Mouse (Mus musculus) brain, adult 2 months (tissue): Measurements from ENCODE around the gene Mta3.

ENCODE experiments used
- DNase-seq: peaks from one replicate; pipeline ENCODE4 v3.0.0; 2011; ENCODE audit warnings: low read depth, low spot score

Gene Mta3

GRCm38 (mm10) chr17:83758096-83758495 lies 52.1 kb downstream of the Mta3 start:
- DNase-seq, result peak; percentile 24

GRCm38 (mm10) chr17:83759547-83759946 lies 53.6 kb downstream of the Mta3 start:
- peak; percentile 79 for DNase-seq

- no peak for DNase-seq
These were observed 58.6 kb downstream of the Mta3 start for GRCm38 (mm10) chr17:83764538-83764937.

- DNase-seq, result no peak
These were observed 61.1 kb downstream of the Mta3 start for GRCm38 (mm10) chr17:83767064-83767463.

GRCm38 (mm10) chr17:83768309-83768708 lies 62.3 kb downstream of the Mta3 start:
- DNase-seq, result no peak

GRCm38 (mm10) chr17:83770371-83770770 lies 64.4 kb downstream of the Mta3 start:
- no peak for DNase-seq

GRCm38 (mm10) chr17:83770931-83771330 lies 65.0 kb downstream of the Mta3 start:
- DNase-seq, result no peak

GRCm38 (mm10) chr17:83772110-83772509 lies 66.1 kb downstream of the Mta3 start:
- DNase-seq, result peak; percentile 28

- DNase-seq, result peak; percentile 24
These were observed 66.7 kb downstream of the Mta3 start for GRCm38 (mm10) chr17:83772711-83773110.

GRCm38 (mm10) chr17:83776965-83777364 lies 71.0 kb downstream of the Mta3 start:
- no peak for DNase-seq

GRCm38 (mm10) chr17:83777462-83778051 lies 71.6 kb downstream of the Mta3 start:
- no peak for DNase-seq

- DNase-seq, result no peak
These were observed 74.3 kb downstream of the Mta3 start for GRCm38 (mm10) chr17:83780228-83780627.

GRCm38 (mm10) chr17:83782740-83783139 lies 76.8 kb downstream of the Mta3 start:
- DNase-seq, result peak; percentile 92

GRCm38 (mm10) chr17:83786418-83786817 lies 80.5 kb downstream of the Mta3 start:
- no peak for DNase-seq

- DNase-seq, result no peak
These were observed 84.2 kb downstream of the Mta3 start for GRCm38 (mm10) chr17:83790158-83790557.

- no peak for DNase-seq
These were observed 86.4 kb downstream of the Mta3 start for GRCm38 (mm10) chr17:83792388-83792787.

GRCm38 (mm10) chr17:83795121-83795520 lies 89.2 kb downstream of the Mta3 start:
- DNase-seq, result no peak

- DNase-seq, result no peak
These were observed 93.6 kb downstream of the Mta3 start for GRCm38 (mm10) chr17:83799506-83800050.

- peak; percentile 22 for DNase-seq
These were observed 98.0 kb downstream of the Mta3 start for GRCm38 (mm10) chr17:83803987-83804386.

- DNase-seq, result no peak
These were observed 99.1 kb downstream of the Mta3 start for GRCm38 (mm10) chr17:83805078-83805477.

- DNase-seq, result no peak
These were observed 101.4 kb downstream of the Mta3 start for GRCm38 (mm10) chr17:83807345-83807744.

- DNase-seq, result peak; percentile 87
These were observed 101.9 kb downstream of the Mta3 start for GRCm38 (mm10) chr17:83807778-83808398.

- DNase-seq, result no peak
These were observed 102.6 kb downstream of the Mta3 start for GRCm38 (mm10) chr17:83808476-83809098.
